Mouse (Mus musculus) MEL (cell line): Measurements from ENCODE around the gene Zdhhc9. TPM values are rescaled to one million over a fixed set of nuclear protein-coding genes. Genes with fewer than 3 reads are reported as not detected.

Source experiments
- DNase-seq: peaks from one replicate; pipeline ENCODE4 v3.0.0; 2011; ENCODE audit warnings: low read depth, low spot score
- H3K27ac ChIP-seq: 2 replicates; pipeline ENCODE4 v1.5.1; 2012; ENCODE audit warnings: low read depth, mild to moderate bottlenecking, control low read depth, low read length, moderate library complexity; ENCODE audit not compliant: control insufficient read depth
- H3K27me3 ChIP-seq, 2 experiments: fragments of 150-350 bp in 1 of 2; sonication (generic) in 1 of 2; 2 replicates each; pipeline ENCODE4 v1.6.1; 2012; ENCODE audit warnings: low read length in 2 of 2, mild to moderate bottlenecking in 2 of 2, improper control_type of control experiment in 1 of 2, moderate library complexity in 1 of 2; ENCODE audit not compliant: insufficient read depth in 2 of 2, control insufficient read depth in 1 of 2
- H3K36me3 ChIP-seq, 2 experiments: 2 replicates each; pipeline ENCODE4 v1.6.1; 2012 to 2014; ENCODE audit warnings: low read length in 2 of 2, improper control_type of control experiment in 1 of 2, inconsistent platforms in 1 of 2, mild to moderate bottlenecking in 1 of 2; ENCODE audit not compliant: insufficient read depth in 2 of 2, control insufficient read depth in 1 of 2
- H3K4me1 ChIP-seq, 2 experiments: fragments of 150-350 bp in 1 of 2; sonication (generic) in 1 of 2; 2 replicates each; pipeline ENCODE4 v1.6.1; 2012; ENCODE audit warnings: low read length in 2 of 2, improper control_type of control experiment in 1 of 2, mild to moderate bottlenecking in 1 of 2; ENCODE audit not compliant: insufficient read depth in 2 of 2, control insufficient read depth in 1 of 2
- H3K4me3 ChIP-seq, 2 experiments: fragments of 150-350 bp in 1 of 2; sonication (generic) in 1 of 2; 2 replicates each; pipeline ENCODE4 v1.5.1; 2012; ENCODE audit warnings: low read depth in 2 of 2, low read length in 2 of 2, mild to moderate bottlenecking in 2 of 2, moderate library complexity in 2 of 2, control low read depth in 1 of 2, improper control_type of control experiment in 1 of 2; ENCODE audit not compliant: control insufficient read depth in 1 of 2, insufficient read depth in 1 of 2
- H3K79me2 ChIP-seq: 2 replicates; pipeline ENCODE4 v1.6.1; 2012; ENCODE audit warnings: mild to moderate bottlenecking, low read length, moderate library complexity; ENCODE audit not compliant: control insufficient read depth, poor library complexity, insufficient read depth
- H3K9ac ChIP-seq: 2 replicates; pipeline ENCODE4 v1.6.1; 2012; ENCODE audit warnings: low read depth, mild to moderate bottlenecking, control low read depth, low read length, moderate library complexity; ENCODE audit not compliant: control insufficient read depth, poor library complexity, severe bottlenecking
- H3K9me3 ChIP-seq: fragments of 150-350 bp; sonication (generic); replicated peaks from 2 replicates; pipeline ENCODE4 v1.6.1; 2012; ENCODE audit warnings: mild to moderate bottlenecking, low read length, improper control_type of control experiment, moderate library complexity; ENCODE audit not compliant: insufficient read depth
- BHLHE40 ChIP-seq: IDR thresholded peaks from 2 replicates; pipeline ENCODE4 v1.6.1; 2012; ENCODE audit warnings: low read depth, mild to moderate bottlenecking, inconsistent platforms, low read length, improper control_type of control experiment, borderline replicate concordance
- CHD1 ChIP-seq: IDR thresholded peaks from 2 replicates; pipeline ENCODE4 v1.6.1; 2012; ENCODE audit warnings: low read depth, mild to moderate bottlenecking, inconsistent platforms, low read length, improper control_type of control experiment
- ELF1 ChIP-seq: IDR thresholded peaks from 2 replicates; pipeline ENCODE4 v1.6.1; 2014; ENCODE audit warnings: low read depth, mild to moderate bottlenecking, inconsistent platforms, low read length, improper control_type of control experiment, moderate library complexity
- GATA1 ChIP-seq: IDR thresholded peaks from 2 replicates; pipeline ENCODE4 v1.6.1; 2011; ENCODE audit warnings: low read depth, low read length, improper control_type of control experiment
- HCFC1 ChIP-seq: IDR thresholded peaks from 2 replicates; pipeline ENCODE4 v1.6.1; 2012; ENCODE audit warnings: low read depth, mild to moderate bottlenecking, inconsistent platforms, low read length, improper control_type of control experiment, moderate library complexity
- JUND ChIP-seq: IDR thresholded peaks from 2 replicates; pipeline ENCODE4 v1.6.1; 2011; ENCODE audit warnings: low read depth, mild to moderate bottlenecking, improper control_type of control experiment, low read length
- MAFK ChIP-seq: IDR thresholded peaks from 2 replicates; pipeline ENCODE4 v1.6.1; 2011; ENCODE audit warnings: low read depth, mild to moderate bottlenecking, low read length, improper control_type of control experiment, borderline replicate concordance
- MAZ ChIP-seq: IDR thresholded peaks from 2 replicates; pipeline ENCODE4 v1.6.1; 2012; ENCODE audit warnings: low read depth, mild to moderate bottlenecking, inconsistent platforms, low read length, improper control_type of control experiment
- MEF2A ChIP-seq: IDR thresholded peaks from 2 replicates; pipeline ENCODE4 v1.6.1; 2014; ENCODE audit warnings: low read depth, mild to moderate bottlenecking, inconsistent platforms, low read length, improper control_type of control experiment; ENCODE audit not compliant: poor library complexity, insufficient replicate concordance, severe bottlenecking; ENCODE audit errors: extremely low read depth
- MXI1 ChIP-seq: IDR thresholded peaks from 2 replicates; pipeline ENCODE4 v1.6.1; 2011; ENCODE audit warnings: mild to moderate bottlenecking, low read depth, low read length, improper control_type of control experiment
- MYB ChIP-seq: IDR thresholded peaks from 2 replicates; pipeline ENCODE4 v1.6.1; 2011; ENCODE audit warnings: mild to moderate bottlenecking, low read depth, low read length, improper control_type of control experiment
- NELFE ChIP-seq: IDR thresholded peaks from 2 replicates; pipeline ENCODE4 v1.6.1; 2011; ENCODE audit warnings: low read depth, low read length, improper control_type of control experiment
- NRF1 ChIP-seq: IDR thresholded peaks from 2 replicates; pipeline ENCODE4 v1.6.1; 2014; ENCODE audit warnings: low read depth, mild to moderate bottlenecking, inconsistent platforms, low read length, improper control_type of control experiment, moderate library complexity; ENCODE audit not compliant: poor library complexity, insufficient read depth, severe bottlenecking
- POLR2A ChIP-seq, 2 experiments: IDR thresholded peaks; 2 replicates each; pipeline ENCODE4 v1.6.1; 2011 to 2012; ENCODE audit warnings: low read length in 2 of 2, mild to moderate bottlenecking in 2 of 2, control low read depth in 1 of 2, improper control_type of control experiment in 1 of 2, low read depth in 1 of 2, moderate library complexity in 1 of 2; ENCODE audit not compliant: control insufficient read depth in 1 of 2, insufficient read depth in 1 of 2, poor library complexity in 1 of 2
- POLR2AphosphoS2 ChIP-seq: IDR thresholded peaks from 2 replicates; pipeline ENCODE4 v1.6.1; 2011; ENCODE audit warnings: low read length, improper control_type of control experiment
- POLR2AphosphoS5 ChIP-seq: IDR thresholded peaks from 2 replicates; pipeline ENCODE4 v1.6.1; 2012; ENCODE audit warnings: low read depth, borderline replicate concordance, mild to moderate bottlenecking, inconsistent platforms, low read length, moderate library complexity, mixed read lengths
- TAL1 ChIP-seq: IDR thresholded peaks from 2 replicates; pipeline ENCODE4 v1.6.1; 2012; ENCODE audit warnings: mild to moderate bottlenecking, inconsistent platforms, low read length, moderate library complexity, mixed read lengths
- ZKSCAN1 ChIP-seq: IDR thresholded peaks from 2 replicates; pipeline ENCODE4 v1.6.1; 2012; ENCODE audit warnings: low read depth, mild to moderate bottlenecking, inconsistent platforms, low read length, improper control_type of control experiment, moderate library complexity
- ZNF384 ChIP-seq: IDR thresholded peaks from 2 replicates; pipeline ENCODE4 v1.6.1; 2012; ENCODE audit warnings: low read depth, mild to moderate bottlenecking, inconsistent platforms, low read length, improper control_type of control experiment
- polyA plus RNA-seq, 2 experiments: library from polyadenylated mRNA; stranded (reverse) in 1 of 2; unstranded in 1 of 2; fragments of >175 nt in 1 of 2; fragments of >200 nt in 1 of 2; gene quantifications; 2 replicates each; pipeline versions ENCODE4 v1.2.1 to v1.2.4; 2012; ENCODE audit warnings: low replicate concordance in 2 of 2, low read depth in 1 of 2; ENCODE audit not compliant: insufficient read length in 2 of 2, insufficient read depth in 1 of 2, missing spikeins in 1 of 2
- total RNA-seq: library from RNA; depleted of rRNA; stranded (reverse); fragments of 300-350 nt; gene quantifications from 2 replicates; pipeline ENCODE4 v1.2.3, GENCODE M21; 2012

The Zdhhc9 gene
- total and polyA plus RNA-seq, 3 experiments, result 2.3 to 51.7 (median 8.3) TPM

GRCm38 (mm10) chrX:48169892-48170291 is 38.8 kb downstream of the Zdhhc9 start:
- Histone ChIP-seq H3K36me3 (no peaks in the 10 kb centered on the region), H3K9ac (no peak overlapping the region), H3K4me1 (no peaks in the 10 kb centered on the region; a peak in 1 of 4 replicates), H3K27me3 (no peaks in the 10 kb centered on the region), H3K27ac (no peak overlapping the region), H3K4me3 (no peak overlapping the region), H3K9me3 (no peaks in the 10 kb centered on the region), H3K79me2 (no peaks in the 10 kb centered on the region)
- no peak for DNase-seq
- TF ChIP-seq POLR2AphosphoS2 (no peak), POLR2A (IDR thresholded peaks at IDR 0.05; ENCODE audit: control insufficient read depth in 1 of 2, insufficient read depth in 1 of 2, low read depth in 1 of 2, low read length in 2 of 2, poor library complexity in 1 of 2) (no peak), ZNF384 (no peak), ZKSCAN1 (no peak)

DNA sequence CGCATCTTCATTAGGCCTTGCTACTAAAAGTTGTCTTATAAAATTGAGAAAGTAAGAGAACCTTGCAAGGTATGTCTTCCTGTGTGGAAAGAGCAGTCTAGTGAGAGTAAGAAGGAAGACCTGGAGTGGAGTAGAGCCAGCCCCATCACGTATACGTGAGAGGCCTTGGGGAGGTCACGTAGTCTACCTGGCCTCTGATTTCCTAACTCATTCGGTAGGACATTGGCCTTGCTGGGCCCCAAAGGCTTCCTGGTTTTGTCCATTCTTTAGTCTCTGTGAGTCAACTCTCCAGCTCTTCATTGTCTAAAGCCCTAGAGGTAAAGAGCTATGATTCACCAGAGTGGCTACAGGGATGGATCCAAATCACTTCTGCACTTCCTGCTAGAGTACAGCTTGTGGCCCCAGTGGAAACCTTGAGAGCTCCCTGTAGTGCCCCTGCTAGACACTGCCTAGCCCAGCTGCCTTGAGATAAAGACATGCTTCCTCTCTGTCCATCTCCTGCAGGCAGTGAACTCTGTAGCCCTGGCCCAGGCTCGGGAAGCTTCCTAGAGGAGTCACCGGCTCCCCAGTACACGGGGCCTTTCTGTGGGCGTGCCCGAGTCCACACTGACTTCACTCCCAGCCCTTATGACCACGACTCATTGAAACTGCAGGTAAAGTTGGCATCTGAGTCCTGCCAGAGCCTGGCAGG is 50.3 kb downstream of the Zdhhc9 start:
- Histone ChIP-seq H3K79me2 (no peaks in the 10 kb centered on the region), H3K27me3 (no peaks in the 10 kb centered on the region), H3K9ac (no peak overlapping the region), H3K36me3 (peaks cover 0 to 20% of the 10 kb centered on the region in 2 experiments; a peak in 2 of 4 replicates), H3K27ac (no peak overlapping the region), H3K4me3 (no peak overlapping the region), H3K4me1 (peaks cover 8 to 31% of the 10 kb centered on the region in 2 experiments), H3K9me3 (no peaks in the 10 kb centered on the region)
- TF ChIP-seq JUND (no peak), NRF1 (no peak), POLR2AphosphoS5 (no peak), NELFE (no peak), MYB (no peak), ELF1 (no peak), CHD1 (no peak), MAFK (no peak), TAL1 (no peak), GATA1 (no peak), HCFC1 (no peak), MXI1 (no peak), MAZ (no peak), BHLHE40 (no peak), ZNF384 (no peak), MEF2A (no peak), POLR2AphosphoS2 (no peak)
- DNase-seq, result peak; percentile 42
